Mouse (Mus musculus): ENCODE data around the gene Pxn. TPM values are rescaled to one million over a fixed set of nuclear protein-coding genes. Genes with fewer than 3 reads are reported as not detected.

The Pxn gene
- total RNA-seq, 4 experiments from 2014 or later, result 18.3 to 27.8 (median 22.9) TPM

GRCm38 (mm10) chr5:115526456-115527202 lies 20.2 kb downstream of the Pxn start:
- DNase-seq (ENCODE audit: low spot score in 2 of 2), result no peak

DNA sequence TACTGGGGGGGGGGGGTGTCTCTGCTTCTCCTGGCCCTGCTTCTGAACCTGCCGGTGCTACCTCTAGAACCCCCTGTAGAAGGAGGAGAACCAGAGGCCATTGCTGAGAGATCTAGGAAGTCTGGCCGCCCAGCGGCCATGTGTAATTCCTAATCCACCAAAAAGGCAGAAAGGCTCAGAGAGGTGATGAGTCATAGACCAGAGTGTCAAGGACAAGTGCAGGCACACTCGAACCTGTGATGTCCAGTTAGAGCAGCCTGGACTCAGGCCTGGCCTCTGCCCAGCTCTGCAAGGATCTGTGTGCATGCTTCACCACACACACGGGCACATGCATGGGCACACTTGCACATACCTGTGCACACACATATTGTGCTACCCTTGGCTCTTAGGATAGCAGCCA lies 21.7 kb downstream of the Pxn start:
- no peak for DNase-seq (ENCODE audit: low spot score in 2 of 2)

DNA sequence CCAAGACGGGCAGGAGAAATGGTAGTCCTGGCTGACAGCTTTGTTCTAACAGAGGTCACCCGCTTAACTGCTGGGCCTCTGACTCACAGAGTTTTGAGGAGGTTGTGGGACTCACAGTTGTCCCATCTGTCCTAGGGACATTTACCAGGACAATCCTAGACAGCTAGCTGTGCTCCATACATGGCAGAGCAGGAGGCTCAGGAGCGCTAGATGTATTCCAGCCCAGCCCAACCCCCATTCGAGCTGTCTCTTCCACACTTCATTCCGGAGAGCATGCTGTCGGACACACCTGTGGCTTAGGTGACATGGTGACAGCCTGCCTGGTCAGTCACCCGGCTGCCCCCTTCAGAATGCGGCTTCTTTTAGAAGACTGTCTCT lies 22.9 kb downstream of the Pxn start:
- DNase-seq (ENCODE audit: low spot score in 2 of 2), result no peak

DNA sequence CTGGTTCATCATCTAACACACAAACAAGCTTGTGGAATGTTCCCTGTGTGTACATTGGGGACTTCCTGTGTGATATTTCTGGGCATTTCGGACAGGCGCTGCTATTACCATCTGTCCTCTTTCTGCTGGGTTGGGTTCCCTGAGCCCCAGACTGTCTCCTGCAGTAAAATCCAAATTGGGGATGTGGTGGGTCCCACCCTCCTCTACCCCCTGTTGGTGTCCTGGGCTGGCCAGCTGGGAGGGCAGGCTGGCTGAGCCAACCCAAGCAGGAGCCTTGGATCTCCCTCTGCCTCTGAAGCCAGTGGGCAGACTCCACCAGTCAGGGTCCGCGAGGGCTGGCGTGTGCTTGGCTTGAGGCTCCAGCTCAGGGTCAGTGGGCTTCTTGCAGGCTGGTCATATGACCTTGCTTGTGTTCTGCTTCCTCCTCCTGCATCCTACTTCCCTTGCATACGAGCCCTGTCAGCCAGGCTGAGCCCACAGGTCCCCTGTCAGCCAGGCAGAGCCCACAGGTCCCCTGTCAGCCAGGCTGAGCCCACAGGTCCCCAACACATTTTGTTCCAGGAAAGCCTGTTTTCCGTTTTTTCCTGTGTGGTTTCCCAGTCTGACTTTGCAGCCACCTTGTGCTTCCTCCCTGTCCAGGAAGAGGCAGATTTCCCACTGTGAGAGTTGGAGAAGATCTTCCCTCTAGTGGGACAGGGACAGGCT lies 23.4 kb downstream of the Pxn start:
- DNase-seq (ENCODE audit: low spot score in 2 of 2), result no peak

DNA sequence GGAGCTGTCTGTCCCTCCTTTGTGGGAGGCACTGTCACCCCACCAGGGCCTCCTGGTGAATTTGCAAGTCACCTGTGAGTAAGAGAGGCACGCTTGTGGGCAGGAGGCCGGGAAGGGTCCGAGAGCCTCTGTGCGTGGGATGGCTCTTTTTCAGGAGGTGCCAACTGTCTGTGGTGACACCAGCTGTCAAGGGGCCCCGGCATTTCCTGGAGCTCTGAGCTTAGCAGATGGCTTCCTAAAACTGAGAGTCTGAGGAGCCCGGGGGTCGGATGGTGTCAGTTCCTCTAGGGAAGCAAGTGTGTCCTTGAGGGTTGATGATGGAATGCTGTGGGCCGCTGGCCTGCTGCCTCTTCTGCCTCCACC lies 24.0 kb downstream of the Pxn start:
- DNase-seq (ENCODE audit: low spot score in 2 of 2), result no peak

- peak in 1 of 2 experiments; percentile 64 for DNase-seq (ENCODE audit: low spot score in 2 of 2)
These were observed 25.3 kb downstream of the Pxn start for GRCm38 (mm10) chr5:115531671-115532270.

DNA sequence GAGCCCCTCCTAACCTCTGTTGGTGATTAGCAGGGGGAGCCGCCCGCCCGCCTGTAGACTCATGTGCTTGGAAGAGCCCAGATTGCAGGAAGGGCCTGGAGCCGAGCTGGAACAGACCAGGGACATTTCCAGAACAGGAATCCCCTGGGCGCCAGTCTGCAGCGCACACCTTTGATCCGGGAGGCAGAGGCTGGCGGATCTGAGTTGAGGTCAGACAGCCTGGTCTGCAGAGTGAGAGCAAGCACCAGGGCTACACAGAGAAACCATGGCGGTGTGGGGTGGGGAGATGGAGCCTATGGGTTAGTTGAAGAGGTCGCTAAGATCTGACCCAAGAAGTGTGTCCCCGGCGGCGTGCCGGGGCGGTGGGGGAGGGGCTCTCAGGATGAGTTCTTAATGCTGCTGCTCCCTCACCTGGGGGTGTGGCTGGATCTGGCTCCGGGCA lies 27.8 kb downstream of the Pxn start:
- DNase-seq (ENCODE audit: low spot score in 2 of 2), result no peak

DNA sequence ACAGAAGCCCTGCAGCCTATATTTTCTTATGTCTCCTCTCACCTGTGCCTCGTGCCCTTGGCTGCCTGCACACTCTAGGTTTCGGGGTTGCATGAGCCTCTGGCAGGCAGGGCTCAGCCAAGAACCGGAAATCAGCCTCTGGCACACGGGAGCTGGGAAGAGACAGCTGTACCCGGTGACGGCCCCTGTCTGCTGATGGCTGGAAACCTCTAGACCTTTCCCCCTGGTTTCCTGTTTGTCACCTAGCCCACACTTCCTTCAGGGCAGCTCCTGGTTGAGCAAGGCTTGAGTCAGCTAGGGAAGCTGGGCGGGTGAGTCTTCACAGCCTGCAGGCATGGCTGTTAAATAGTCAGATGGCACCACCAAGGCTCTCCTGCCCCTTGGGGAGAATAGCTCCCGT lies 28.4 kb downstream of the Pxn start:
- no peak for DNase-seq (ENCODE audit: low spot score in 2 of 2)

DNA sequence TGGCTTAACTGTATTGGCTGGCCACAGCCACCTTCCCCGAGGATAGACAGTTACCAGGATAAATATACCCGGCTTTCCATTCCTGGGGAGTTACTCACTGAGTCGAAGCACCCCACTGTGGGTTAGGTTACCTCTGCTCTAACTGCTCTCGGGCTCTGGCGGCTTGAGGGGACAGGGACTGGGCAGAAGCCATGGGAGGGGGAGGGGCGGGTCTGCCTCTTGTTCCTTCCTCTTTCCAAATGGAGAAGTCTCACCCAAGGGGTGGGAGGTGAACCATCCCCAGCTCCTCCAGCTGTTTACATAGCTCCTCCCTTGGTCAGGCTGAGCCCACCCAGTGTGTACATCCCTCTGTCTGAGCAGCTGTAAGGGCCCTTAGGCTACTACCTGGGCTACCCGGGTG lies 29.2 kb downstream of the Pxn start:
- DNase-seq (ENCODE audit: low spot score in 2 of 2), result no peak

DNA sequence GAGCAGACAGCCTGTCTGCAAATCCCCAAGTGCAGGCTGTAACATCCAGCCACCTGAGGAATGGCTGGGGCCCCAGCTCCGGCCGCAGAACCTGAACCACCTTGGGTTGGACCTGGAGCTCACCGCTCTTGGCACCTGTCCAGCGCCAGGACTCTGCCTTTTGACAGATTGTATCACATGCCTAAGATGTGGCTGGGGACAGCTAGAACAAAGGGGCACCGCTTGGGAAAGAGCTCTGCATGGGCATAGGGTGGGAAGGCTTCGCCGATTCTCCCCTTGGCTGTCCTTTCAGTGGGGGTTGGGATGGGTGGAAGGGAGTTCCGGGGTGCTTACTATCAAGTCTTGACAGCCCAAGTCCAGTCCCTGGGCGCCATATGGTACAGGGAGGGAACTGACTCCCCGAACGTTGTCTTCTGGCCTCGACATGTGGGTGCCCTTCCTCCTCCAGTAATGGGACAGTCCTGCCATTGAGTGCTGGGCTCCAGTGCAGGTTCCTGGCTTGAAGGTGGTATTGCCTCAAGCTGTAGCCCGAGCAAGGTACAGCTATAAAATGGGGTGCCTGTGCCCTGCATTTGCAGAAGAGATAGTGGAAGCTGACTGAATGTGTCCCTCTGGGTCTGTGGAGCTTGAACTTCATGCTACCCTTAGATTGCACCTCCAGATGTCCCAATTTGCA lies 31.7 kb downstream of the Pxn start:
- DNase-seq (ENCODE audit: low spot score in 2 of 2), result no peak

DNA sequence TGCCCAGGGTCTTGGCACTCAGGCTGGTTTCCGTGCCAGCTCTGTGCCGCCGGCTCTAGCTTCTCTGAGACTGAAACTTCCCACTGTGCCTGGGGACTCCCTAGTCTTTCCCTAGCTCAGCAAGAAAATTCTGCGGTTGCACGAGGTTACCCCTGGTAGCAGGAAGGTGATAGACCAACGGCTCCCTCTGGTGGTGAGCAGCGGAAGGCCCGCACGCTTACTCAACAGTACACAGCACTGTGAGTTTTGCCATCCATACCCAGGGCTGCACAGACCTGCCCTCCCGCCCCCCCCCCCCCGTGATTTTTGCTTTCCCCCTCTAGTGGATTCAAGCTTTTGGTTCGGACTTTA lies 32.2 kb downstream of the Pxn start:
- DNase-seq (ENCODE audit: low spot score in 2 of 2), result peak; percentile 76 to 91

GRCm38 (mm10) chr5:115542635-115543384 lies 36.3 kb downstream of the Pxn start:
- DNase-seq (ENCODE audit: low spot score in 2 of 2), result no peak

GRCm38 (mm10) chr5:115543509-115544253 lies 37.2 kb downstream of the Pxn start:
- peak in 1 of 2 experiments; percentile 78 for DNase-seq (ENCODE audit: low spot score in 2 of 2)

GRCm38 (mm10) chr5:115544655-115545185 lies 38.2 kb downstream of the Pxn start:
- no peak for DNase-seq (ENCODE audit: low spot score in 2 of 2)

GRCm38 (mm10) chr5:115545636-115546035 lies 39.2 kb downstream of the Pxn start:
- DNase-seq (ENCODE audit: low spot score in 2 of 2), result no peak

DNA sequence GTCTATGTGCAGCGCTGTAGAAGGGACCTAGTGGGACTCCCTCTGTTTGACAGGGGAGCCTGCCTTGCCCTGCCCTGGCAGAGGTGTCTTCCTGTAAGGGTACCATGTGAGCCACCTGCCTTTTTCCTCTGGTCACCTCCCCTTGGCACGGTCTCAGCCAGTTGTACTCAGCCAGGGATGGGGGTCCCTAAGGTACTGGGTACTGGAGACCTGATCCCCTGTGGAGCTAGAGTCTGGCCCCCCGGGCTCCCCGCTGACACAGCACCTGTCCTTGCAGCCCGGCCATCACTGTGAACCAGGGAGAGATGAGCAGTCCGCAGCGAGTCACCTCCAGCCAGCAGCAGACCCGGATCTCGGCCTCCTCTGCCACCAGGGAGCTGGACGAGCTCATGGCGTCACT lies 40.1 kb downstream of the Pxn start:
- no peak for DNase-seq (ENCODE audit: low spot score in 2 of 2)

DNA sequence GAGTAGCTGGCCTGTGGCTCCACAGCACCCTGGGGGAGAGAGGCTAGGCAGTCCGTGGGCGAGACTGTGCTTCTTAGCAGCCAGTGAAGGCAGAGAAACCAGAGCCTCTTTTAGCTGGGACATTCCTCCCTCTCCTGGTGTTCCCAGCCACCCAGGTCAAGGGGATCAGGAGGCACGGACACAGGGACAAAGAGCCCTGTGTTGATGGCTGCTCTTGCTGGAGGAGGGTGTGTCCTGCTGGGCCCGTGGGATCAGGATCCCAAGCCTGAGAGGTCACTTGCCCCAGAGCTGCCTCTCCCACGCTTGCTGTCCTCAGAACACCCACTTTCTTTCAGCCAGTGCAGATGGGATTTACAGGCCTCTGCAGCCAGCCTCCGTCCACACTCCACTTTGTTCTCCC lies 40.5 kb downstream of the Pxn start:
- no peak for DNase-seq (ENCODE audit: low spot score in 2 of 2)

- DNase-seq (ENCODE audit: low spot score in 2 of 2), result no peak
These were observed 40.9 kb downstream of the Pxn start for GRCm38 (mm10) chr5:115547421-115547820.

- no peak for DNase-seq (ENCODE audit: low spot score in 2 of 2)
These were observed 42.2 kb downstream of the Pxn start for GRCm38 (mm10) chr5:115548501-115549285.

All from left cerebral cortex, adult 8-10 months (tissue).